Mouse (Mus musculus) heart, embryonic 12.5 days (tissue): ENCODE results near the gene Sord. TPM values are rescaled to one million over a fixed set of nuclear protein-coding genes. Genes with fewer than 3 reads are reported as not detected.

Experiments used
- ATAC-seq: fragments of 200-750 bp; cut with Nextera tagmentation; 2 replicates; pipeline ENCODE4 v1.8.0; 2017; ENCODE audit warnings: moderate TSS enrichment, moderate library complexity; ENCODE audit not compliant: insufficient number of reproducible peaks, low FRiP score
- H3K27ac ChIP-seq: fragments of 300-500 bp; sonication (generic); 2 replicates; pipeline ENCODE4 v1.5.1; 2016; ENCODE audit warnings: mild to moderate bottlenecking, moderate library complexity; ENCODE audit not compliant: poor library complexity, severe bottlenecking
- H3K27me3 ChIP-seq: fragments of 300-500 bp; sonication (generic); replicated peaks from 2 replicates; pipeline ENCODE4 v1.6.1; 2016; ENCODE audit warnings: mild to moderate bottlenecking, moderate library complexity
- H3K36me3 ChIP-seq: fragments of 300-500 bp; sonication (generic); 2 replicates; pipeline ENCODE4 v1.6.1; 2016; ENCODE audit warnings: mild to moderate bottlenecking, moderate library complexity
- H3K4me1 ChIP-seq: fragments of 300-500 bp; sonication (generic); replicated peaks from 2 replicates; pipeline ENCODE4 v1.6.1; 2016; ENCODE audit warnings: mild to moderate bottlenecking
- H3K4me2 ChIP-seq: fragments of 300-500 bp; sonication (generic); 2 replicates; pipeline ENCODE4 v1.6.1; 2016; ENCODE audit warnings: mild to moderate bottlenecking, moderate library complexity
- H3K4me3 ChIP-seq: fragments of 300-500 bp; sonication (generic); 2 replicates; pipeline ENCODE4 v1.5.1; 2016; ENCODE audit warnings: mild to moderate bottlenecking
- H3K9ac ChIP-seq: fragments of 300-500 bp; sonication (generic); 2 replicates; pipeline ENCODE4 v1.6.1; 2016; ENCODE audit warnings: mild to moderate bottlenecking, moderate library complexity
- H3K9me3 ChIP-seq: fragments of 300-500 bp; sonication (generic); replicated peaks from 2 replicates; pipeline ENCODE4 v1.6.1; 2016; ENCODE audit warnings: mild to moderate bottlenecking, moderate library complexity
- WGBS: fragments of 180-500 bp; shearing (Covaris S2); methylation state at CpG from one replicate; pipeline ENCODE4 v1.1.7; 2016; 5-methylcytosine and 5-hydroxymethylcytosine counted together
- polyA plus RNA-seq: library from polyadenylated mRNA; unstranded; fragments of >200 nt; fragmentation: Nextera tagmentation; extraction: Ambion mirVana; gene quantifications from 2 replicates; pipeline ENCODE4 v1.2.1, GENCODE M21; 2016

Gene Sord
- polyA plus RNA-seq, 1 experiment from 2014 or later, result 55.2 TPM

DNA sequence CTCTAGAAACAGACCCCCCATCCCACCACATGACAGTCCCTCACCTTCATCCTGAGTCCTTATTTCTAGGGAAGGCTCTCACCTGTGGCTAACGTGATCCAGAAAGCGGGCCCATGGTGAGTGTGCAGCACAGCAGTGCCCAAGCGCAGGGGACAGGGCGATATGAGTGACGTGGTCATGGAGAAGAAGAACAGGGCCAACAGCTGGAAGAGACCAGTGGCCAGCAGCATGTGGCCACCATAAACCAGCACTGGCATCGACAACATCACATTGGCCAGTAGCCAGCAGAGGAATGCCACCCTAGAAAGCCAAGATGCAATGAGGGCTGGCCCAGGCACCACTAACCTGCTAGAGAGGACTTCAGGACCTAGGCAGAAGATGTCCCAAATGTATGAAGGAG, 70.0 kb downstream of the Sord start:
- ATAC-seq, result no peak
- Histone ChIP-seq H3K36me3 (no peaks in the 10 kb centered on the region), H3K27ac (no peak overlapping the region), H3K27me3 (peaks cover 97% of the 10 kb centered on the region), H3K4me3 (no peak overlapping the region), H3K9me3 (no peaks in the 10 kb centered on the region), H3K9ac (no peak overlapping the region), H3K4me1 (peaks cover 13% of the 10 kb centered on the region), H3K4me2 (no peak overlapping the region)
- WGBS, result 76% methylated on average over 6 of the region's 6 CpGs

DNA sequence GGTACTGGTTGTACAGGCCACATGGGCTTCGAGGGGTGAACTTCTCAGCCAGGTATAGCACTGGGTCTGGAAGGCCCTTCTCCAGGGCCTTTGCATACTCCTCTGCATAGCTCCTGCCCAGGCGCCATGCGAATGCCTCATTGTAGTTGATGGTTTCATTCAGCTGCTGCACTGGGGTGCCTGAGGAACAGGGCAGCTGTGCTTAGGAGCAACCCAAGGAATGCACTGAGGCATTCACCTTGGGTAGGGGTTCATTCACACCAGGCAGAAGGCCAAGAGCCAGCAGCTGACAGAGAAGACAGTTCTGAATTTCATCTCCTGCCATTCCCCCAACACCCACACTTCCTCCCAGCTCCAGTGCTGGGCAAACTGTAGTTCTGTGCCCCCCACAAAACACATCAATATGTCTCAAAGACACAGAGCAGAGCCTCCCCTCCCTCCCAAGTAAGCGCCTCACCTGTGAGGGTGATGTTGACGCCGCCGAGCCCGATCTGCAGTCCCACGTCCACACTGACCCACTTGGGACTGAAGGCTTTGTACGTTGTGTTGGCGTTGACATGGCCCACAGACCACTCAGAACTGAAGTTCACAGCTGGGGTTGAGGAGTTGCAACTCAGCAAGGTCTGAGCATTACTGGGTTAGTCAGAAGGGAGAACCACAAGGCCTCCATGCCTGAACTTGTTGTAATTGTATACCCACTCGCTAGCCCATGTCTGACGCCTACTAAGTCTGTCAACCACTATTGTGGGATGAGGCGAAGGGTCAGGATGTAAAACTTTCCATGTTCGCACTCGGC, 70.7 kb downstream of the Sord start:
- no peak for ATAC-seq
- Histone ChIP-seq H3K36me3 (no peaks in the 10 kb centered on the region), H3K4me1 (peaks cover 13% of the 10 kb centered on the region), H3K4me3 (no peak overlapping the region), H3K9me3 (no peaks in the 10 kb centered on the region), H3K9ac (no peak overlapping the region), H3K27ac (no peak overlapping the region), H3K27me3 (peaks cover 95% of the 10 kb centered on the region), H3K4me2 (no peak overlapping the region)
- WGBS, result 74% methylated on average over 16 of the region's 16 CpGs

DNA sequence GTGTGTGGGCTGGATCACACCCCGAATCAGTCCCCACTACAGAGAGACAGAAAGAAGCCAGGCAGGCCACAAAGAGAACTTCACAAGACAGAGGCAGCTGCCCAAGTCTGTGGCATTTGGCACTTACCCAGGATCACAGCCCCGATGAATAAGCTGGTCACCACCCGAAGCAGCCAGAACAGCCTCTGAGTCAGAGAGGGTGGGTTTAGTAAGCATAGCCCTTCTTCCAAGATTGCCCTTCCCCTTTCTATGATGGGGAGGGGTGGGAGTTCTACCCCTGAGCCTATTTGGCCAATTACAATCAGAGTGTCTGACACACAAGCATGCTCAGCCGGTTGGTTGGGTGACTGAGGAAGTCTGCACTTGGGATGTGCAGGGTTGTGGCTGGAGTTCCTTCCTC, 71.6 kb downstream of the Sord start:
- 40% methylated on average over 4 of the region's 4 CpGs for WGBS
- Histone ChIP-seq H3K4me2 (no peak overlapping the region), H3K4me1 (peaks cover 9% of the 10 kb centered on the region), H3K36me3 (no peaks in the 10 kb centered on the region), H3K27me3 (peaks cover 95% of the 10 kb centered on the region), H3K9ac (no peak overlapping the region), H3K9me3 (no peaks in the 10 kb centered on the region), H3K4me3 (no peak overlapping the region), H3K27ac (no peak overlapping the region)
- ATAC-seq, result 0 out of 2 replicates have a peak, but pooled peaks have one; percentile 9

DNA sequence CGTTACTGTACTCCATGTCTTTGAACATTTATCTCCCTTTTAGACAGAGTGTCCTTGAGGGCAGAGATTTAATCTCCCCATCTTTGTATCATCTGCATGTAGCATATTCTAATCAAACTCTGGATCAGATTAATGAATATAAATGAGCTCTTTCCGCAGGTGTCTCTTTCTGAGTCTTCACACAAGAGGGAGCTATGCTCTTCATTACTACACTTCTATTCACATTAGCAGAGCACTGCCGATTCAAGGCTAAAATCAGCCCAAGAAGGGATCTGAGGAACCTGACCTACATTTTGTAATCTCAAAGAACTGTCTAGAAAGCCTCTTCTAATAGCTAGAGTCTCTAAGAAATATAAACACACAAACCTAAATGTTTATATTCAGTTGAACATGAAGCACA, 75.1 kb downstream of the Sord start:
- 40% methylated on average over 3 of the region's 3 CpGs for WGBS
- Histone ChIP-seq H3K4me2 (no peak overlapping the region), H3K27ac (no peak overlapping the region), H3K36me3 (no peaks in the 10 kb centered on the region), H3K27me3 (peaks cover 94% of the 10 kb centered on the region), H3K9me3 (no peaks in the 10 kb centered on the region), H3K4me1 (peaks cover 11% of the 10 kb centered on the region), H3K9ac (no peak overlapping the region), H3K4me3 (no peak overlapping the region)
- no peak for ATAC-seq

DNA sequence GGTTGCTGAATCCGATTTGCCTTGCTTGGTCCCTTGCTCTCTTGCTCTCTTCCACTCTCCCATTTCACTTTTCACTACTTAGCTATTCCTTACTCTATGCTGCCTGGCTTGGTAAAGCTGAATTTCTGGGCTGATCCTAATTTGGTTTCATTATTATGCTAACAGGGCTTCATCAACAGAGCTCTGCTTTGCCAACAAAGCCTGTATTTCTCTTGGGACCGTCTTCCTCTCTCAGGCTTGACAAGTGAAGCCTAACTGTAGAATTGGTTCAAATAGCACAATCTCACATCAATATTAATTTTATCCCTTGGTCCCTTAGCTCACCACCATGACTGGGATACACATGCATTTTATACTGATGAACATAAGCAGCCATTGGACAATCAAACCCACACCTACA, 77.0 kb downstream of the Sord start:
- Histone ChIP-seq H3K4me1 (peaks cover 11% of the 10 kb centered on the region), H3K27ac (no peak overlapping the region), H3K9ac (no peak overlapping the region), H3K4me2 (no peak overlapping the region), H3K27me3 (peaks cover 91% of the 10 kb centered on the region), H3K9me3 (no peaks in the 10 kb centered on the region), H3K36me3 (no peaks in the 10 kb centered on the region), H3K4me3 (no peak overlapping the region)
- no peak for ATAC-seq
- 55% methylated on average over 2 of the region's 2 CpGs for WGBS

DNA sequence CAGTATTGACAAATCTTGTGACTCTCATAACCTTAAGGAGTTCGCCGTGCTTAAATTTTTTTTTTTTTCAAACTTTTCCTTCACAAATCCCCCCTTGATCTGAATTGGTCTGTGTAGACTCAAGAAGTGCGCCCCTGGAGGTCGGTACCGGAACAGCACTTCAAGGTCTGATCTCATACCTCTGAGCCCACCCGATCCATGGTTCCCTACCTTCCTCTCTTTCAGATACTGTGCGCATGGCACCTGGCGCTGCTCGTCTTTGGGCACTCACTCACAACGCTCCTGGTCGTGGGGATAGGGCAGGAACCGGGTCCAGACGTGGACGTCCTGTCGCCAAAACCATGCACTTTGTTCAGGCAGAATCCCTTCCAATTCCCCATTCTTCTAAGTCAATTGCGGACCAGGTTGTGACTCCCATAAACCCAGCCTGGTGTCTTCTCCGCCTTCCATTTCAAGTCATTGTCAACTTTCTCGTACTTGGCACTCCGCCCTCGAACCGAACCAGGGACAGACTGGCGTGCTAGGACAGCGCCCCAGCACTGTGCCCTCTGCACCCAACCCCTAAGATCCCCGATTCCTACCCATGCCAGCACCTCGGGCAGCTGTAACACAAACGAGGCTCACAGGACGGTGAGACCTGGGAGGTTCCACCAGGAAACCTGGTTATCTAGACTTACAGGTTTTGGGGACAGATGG, 78.3 kb downstream of the Sord start:
- no peaks in the 10 kb centered on the region for H3K9me3 ChIP-seq
- peak overlapping the region; percentile 68 for H3K4me2 ChIP-seq
- 4% methylated on average over 27 of the region's 27 CpGs for WGBS
- H3K4me1 ChIP-seq, result peaks cover 11% of the 10 kb centered on the region
- H3K36me3 ChIP-seq, result no peaks in the 10 kb centered on the region
- peak overlapping the region; percentile 37 for H3K4me3 ChIP-seq
- ATAC-seq, result peak; percentile 25; the same call in 1 of the 2 replicates
- peaks cover 92% of the 10 kb centered on the region for H3K27me3 ChIP-seq
- H3K27ac ChIP-seq, result no peak overlapping the region
- no peak overlapping the region for H3K9ac ChIP-seq

DNA sequence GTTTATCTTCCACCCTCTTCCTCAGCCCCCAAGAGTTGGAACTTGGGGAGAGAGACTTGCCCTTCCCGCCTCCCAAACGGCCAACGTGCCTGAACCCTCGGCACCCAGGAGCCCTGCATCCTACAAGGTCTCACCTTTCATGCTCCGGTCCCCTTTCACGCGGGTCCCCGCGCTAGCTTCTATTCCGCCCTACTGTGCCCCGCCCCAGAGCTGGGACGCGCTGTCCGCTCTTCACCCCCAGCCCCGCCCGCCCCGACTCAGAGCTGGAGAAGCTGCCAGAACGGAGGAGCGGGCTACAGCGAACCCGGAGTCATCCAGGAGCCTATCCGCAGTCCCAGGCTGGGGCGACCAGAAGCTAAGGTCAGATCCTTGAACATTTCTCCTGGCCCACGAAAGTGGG, 79.0 kb downstream of the Sord start, which contains the start of gene Duoxa1:
Gene Duoxa1 (minus strand): TSS at position 195 of the 400 bp plus-strand sequence.
- peak within 1 kb of the TSS; percentile 37 for H3K4me3 ChIP-seq
- no peak within 1 kb of the TSS for H3K27ac ChIP-seq
- ATAC-seq, result no peak
- H3K4me2 ChIP-seq, result peak within 1 kb of the TSS; percentile 68
- no peaks in the 10 kb centered on the region for H3K9me3 ChIP-seq
- WGBS, result 1% methylated on average over 23 of the region's 24 CpGs
- H3K36me3 ChIP-seq, result no peaks in the 10 kb centered on the region
- no peak within 1 kb of the TSS for H3K9ac ChIP-seq
- peaks cover 11% of the 10 kb centered on the region for H3K4me1 ChIP-seq
- peaks cover 93% of the 10 kb centered on the region for H3K27me3 ChIP-seq

Other genes starting within 250 kb of the Sord start
- 14.2 and 15.7 TPM in 2 replicates for gene Eif3j1, start 206.2 kb upstream of the Sord start, polyA plus RNA-seq
- 8.3 and 8.8 TPM in 2 replicates for gene Spg11, start 116.4 kb upstream of the Sord start, polyA plus RNA-seq
- 246 and 247 TPM in 2 replicates for gene B2m, start 87.1 kb upstream of the Sord start, polyA plus RNA-seq
- gene Trim69, start 74.0 kb upstream of the Sord start, polyA plus RNA-seq, result 0.10 TPM in 1 of 2 replicates, not detected in the other
- not detected in 2 replicates for gene Patl2, start 48.6 kb upstream of the Sord start, polyA plus RNA-seq
- not detected in 2 replicates for gene Terb2, start 48.5 kb upstream of the Sord start, polyA plus RNA-seq
- gene Duox2, start 63.7 kb downstream of the Sord start, polyA plus RNA-seq, result 0.13 TPM in 2 replicates
- gene Duoxa2, start 64.2 kb downstream of the Sord start, polyA plus RNA-seq, result not detected in 2 replicates
- gene Duoxa1, start 79.0 kb downstream of the Sord start, polyA plus RNA-seq, result not detected in 2 replicates
- gene Duox1, start 80.9 kb downstream of the Sord start, polyA plus RNA-seq, result 0.04 and 0.05 TPM in 2 replicates
- gene Shf, start 134.4 kb downstream of the Sord start, polyA plus RNA-seq, result 2.6 and 2.9 TPM in 2 replicates
- 0.19 and 0.24 TPM in 2 replicates for gene Slc28a2, start 191.7 kb downstream of the Sord start, polyA plus RNA-seq